Mouse (Mus musculus) erythroblast, embryonic 14.5 days (primary cell): Measurements from ENCODE around the gene Gm29094.
"Not testable (repeated sequence)": the region's sequence is repeated elsewhere in the genome, so short reads cannot be mapped to it uniquely, and the experiment has no call there.

Experiments used
- GATA1 ChIP-seq: IDR thresholded peaks from 2 replicates; pipeline ENCODE4 v1.6.1; 2012; ENCODE audit warnings: low read length, inconsistent platforms, mixed read lengths
- TAL1 ChIP-seq: IDR thresholded peaks from 3 replicates; pipeline ENCODE4 v1.6.1; 2012; ENCODE audit warnings: low read length, inconsistent platforms, mixed read lengths

DNA sequence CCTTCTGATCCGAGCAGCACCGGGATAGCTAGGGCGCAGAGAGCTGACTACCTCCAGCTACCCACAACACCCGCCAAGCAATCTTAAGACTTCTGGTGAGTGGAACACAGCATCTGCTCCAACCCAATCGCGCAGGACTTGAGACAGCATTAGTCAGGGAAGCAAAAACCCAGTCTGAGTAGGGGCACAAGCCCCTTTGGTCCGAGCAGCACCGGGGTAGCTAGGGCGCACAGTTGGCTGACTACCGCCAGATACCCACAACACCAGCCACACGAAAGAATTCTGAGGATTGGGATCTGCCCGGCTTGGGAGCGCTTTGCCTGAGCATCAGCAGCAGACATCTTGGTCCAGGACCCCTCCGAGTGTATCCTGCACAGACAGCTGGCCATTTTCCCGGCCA, 12.2 kb upstream of the Gm29094 start:
- TF ChIP-seq GATA1, TAL1: not testable (repeated sequence)
